Mouse (Mus musculus): ENCODE results near the gene Plekha6. TPM values are rescaled to one million over a fixed set of nuclear protein-coding genes. Genes with fewer than 3 reads are reported as not detected.

The Plekha6 gene
- polyA plus RNA-seq, 1 experiment from 2014 or later, result 25.8 TPM

- no peaks in the 10 kb centered on the region for H3K9me3 ChIP-seq (replicated peaks)
- under 1% methylated on average over 72 of the region's 72 CpGs for WGBS
- peak within 1 kb of the TSS; percentile 99 for H3K4me2 ChIP-seq (replicated peaks)
- no peaks in the 10 kb centered on the region for H3K27me3 ChIP-seq
- H3K4me1 ChIP-seq, result peaks cover 49% of the 10 kb centered on the region
- H3K36me3 ChIP-seq, result no peaks in the 10 kb centered on the region
- peak within 1 kb of the TSS; percentile 97 for H3K4me3 ChIP-seq
- peak; percentile 99 for ATAC-seq (ENCODE audit: low FRiP score)
- H3K9ac ChIP-seq, result peak within 1 kb of the TSS; percentile 96
- H3K27ac ChIP-seq, result peak within 1 kb of the TSS; percentile 97
These were observed 33.1 kb upstream of the Plekha6 start, which contains the start of gene Ppp1r15b for GRCm38 (mm10) chr1:133130638-133131560. TSS of gene Ppp1r15b (plus strand) at chr1:133131143.

GRCm38 (mm10) chr1:133131561-133131905, 32.5 kb upstream of the Plekha6 start:
- Histone ChIP-seq H3K36me3 (peaks cover 1% of the 10 kb centered on the region; the same call in 1 of the 2 replicates), H3K27me3 (no peaks in the 10 kb centered on the region), H3K9ac (peak overlapping the region; percentile 96), H3K4me2 (replicated peaks) (peak overlapping the region; percentile 99), H3K9me3 (replicated peaks) (no peaks in the 10 kb centered on the region), H3K4me1 (peaks cover 52% of the 10 kb centered on the region), H3K4me3 (peak overlapping the region; percentile 97), H3K27ac (peak overlapping the region; percentile 97)
- WGBS, result under 1% methylated on average over 35 of the region's 35 CpGs
- ATAC-seq (ENCODE audit: low FRiP score), result no peak

GRCm38 (mm10) chr1:133131936-133132335, 32.1 kb upstream of the Plekha6 start:
- H3K27ac ChIP-seq, result peak overlapping the region; percentile 97
- peak overlapping the region; percentile 97 for H3K4me3 ChIP-seq
- peak overlapping the region; percentile 99 for H3K4me2 ChIP-seq (replicated peaks)
- H3K9me3 ChIP-seq (replicated peaks), result no peaks in the 10 kb centered on the region
- H3K9ac ChIP-seq, result peak overlapping the region; percentile 96
- peaks cover 52% of the 10 kb centered on the region for H3K4me1 ChIP-seq
- H3K27me3 ChIP-seq, result no peaks in the 10 kb centered on the region
- 1% methylated on average over 11 of the region's 11 CpGs for WGBS
- no peak for ATAC-seq (ENCODE audit: low FRiP score)
- H3K36me3 ChIP-seq, result peaks cover 5% of the 10 kb centered on the region

GRCm38 (mm10) chr1:133132388-133133326, 31.4 kb upstream of the Plekha6 start:
- no peaks in the 10 kb centered on the region for H3K27me3 ChIP-seq
- H3K36me3 ChIP-seq, result peaks cover 12% of the 10 kb centered on the region
- no peaks in the 10 kb centered on the region for H3K9me3 ChIP-seq (replicated peaks)
- peak overlapping the region; percentile 97 for H3K4me3 ChIP-seq
- H3K4me2 ChIP-seq (replicated peaks), result peak overlapping the region; percentile 99
- peaks cover 52% of the 10 kb centered on the region for H3K4me1 ChIP-seq
- peak overlapping the region; percentile 96 for H3K9ac ChIP-seq
- 12% methylated on average over 26 of the region's 26 CpGs for WGBS
- H3K27ac ChIP-seq, result no peak overlapping the region
- no peak for ATAC-seq (ENCODE audit: low FRiP score)

- H3K27me3 ChIP-seq, result no peaks in the 10 kb centered on the region
- 16% methylated on average over 2 of the region's 2 CpGs for WGBS
- H3K27ac ChIP-seq, result no peak overlapping the region
- peaks cover 20% of the 10 kb centered on the region for H3K36me3 ChIP-seq
- peaks cover 52% of the 10 kb centered on the region for H3K4me1 ChIP-seq
- no peak for ATAC-seq (ENCODE audit: low FRiP score)
- H3K4me3 ChIP-seq, result peak overlapping the region; percentile 97
- peak overlapping the region; percentile 96 for H3K9ac ChIP-seq
- H3K4me2 ChIP-seq (replicated peaks), result peak overlapping the region; percentile 99
- H3K9me3 ChIP-seq (replicated peaks), result no peaks in the 10 kb centered on the region
These were observed 30.6 kb upstream of the Plekha6 start for GRCm38 (mm10) chr1:133133425-133133824.

GRCm38 (mm10) chr1:133134071-133134470, 29.9 kb upstream of the Plekha6 start:
- WGBS, result 17% methylated on average over 4 of the region's 4 CpGs
- peaks cover 52% of the 10 kb centered on the region for H3K4me1 ChIP-seq

GRCm38 (mm10) chr1:133134881-133135280, 29.1 kb upstream of the Plekha6 start:
- H3K36me3 ChIP-seq, result peaks cover 29% of the 10 kb centered on the region
- no peak for ATAC-seq (ENCODE audit: low FRiP score)
- no peaks in the 10 kb centered on the region for H3K9me3 ChIP-seq (replicated peaks)
- WGBS, result 54% methylated on average over 4 of the region's 4 CpGs
- H3K4me2 ChIP-seq (replicated peaks), result peak overlapping the region; percentile 99
- H3K27me3 ChIP-seq, result no peaks in the 10 kb centered on the region
- peaks cover 47% of the 10 kb centered on the region for H3K4me1 ChIP-seq
- peak overlapping the region; percentile 59 for H3K9ac ChIP-seq
- H3K4me3 ChIP-seq, result peak overlapping the region; percentile 97
- no peak overlapping the region for H3K27ac ChIP-seq

More at GRCm38 (mm10) chr1:133134071-133134470, 29.9 kb upstream of the Plekha6 start:
- H3K27me3 ChIP-seq, result no peaks in the 10 kb centered on the region
- H3K27ac ChIP-seq, result no peak overlapping the region
- H3K9me3 ChIP-seq (replicated peaks), result no peaks in the 10 kb centered on the region
- peak overlapping the region; percentile 97 for H3K4me3 ChIP-seq
- H3K4me2 ChIP-seq (replicated peaks), result peak overlapping the region; percentile 99
- no peak for ATAC-seq (ENCODE audit: low FRiP score)
- H3K9ac ChIP-seq, result peak overlapping the region; percentile 96
- peaks cover 23% of the 10 kb centered on the region for H3K36me3 ChIP-seq

GRCm38 (mm10) chr1:133135808-133136207, 28.2 kb upstream of the Plekha6 start:
- Histone ChIP-seq H3K9ac (0 out of 2 replicates have a peak overlapping the region, but pooled peaks have one; percentile 6), H3K4me3 (0 out of 2 replicates have a peak overlapping the region, but pooled peaks have one; percentile 97)
- 69% methylated on average over 5 of the region's 5 CpGs for WGBS

GRCm38 (mm10) chr1:133138401-133138800, 25.6 kb upstream of the Plekha6 start:
- 96% methylated on average over 1 of the region's 1 CpGs for WGBS
- Histone ChIP-seq H3K4me2 (replicated peaks) (no peak overlapping the region), H3K9me3 (replicated peaks) (no peaks in the 10 kb centered on the region), H3K4me1 (peaks cover 27% of the 10 kb centered on the region), H3K4me3 (no peak overlapping the region), H3K27ac (no peak overlapping the region), H3K27me3 (no peaks in the 10 kb centered on the region), H3K36me3 (peaks cover 54% of the 10 kb centered on the region), H3K9ac (no peak overlapping the region)
- ATAC-seq (ENCODE audit: low FRiP score), result no peak

More at GRCm38 (mm10) chr1:133135808-133136207, 28.2 kb upstream of the Plekha6 start:
- ATAC-seq (ENCODE audit: low FRiP score), result no peak
- peaks cover 38% of the 10 kb centered on the region for H3K36me3 ChIP-seq
- H3K27me3 ChIP-seq, result no peaks in the 10 kb centered on the region
- H3K4me2 ChIP-seq (replicated peaks), result peak overlapping the region; percentile 99
- no peaks in the 10 kb centered on the region for H3K9me3 ChIP-seq (replicated peaks)
- H3K27ac ChIP-seq, result no peak overlapping the region
- H3K4me1 ChIP-seq, result peaks cover 42% of the 10 kb centered on the region

- Histone ChIP-seq H3K9me3 (replicated peaks) (no peaks in the 10 kb centered on the region; the same call in 1 of the 2 replicates), H3K9ac (no peak overlapping the region), H3K36me3 (peaks cover 10% of the 10 kb centered on the region), H3K4me3 (no peak overlapping the region), H3K27me3 (no peaks in the 10 kb centered on the region), H3K4me1 (no peaks in the 10 kb centered on the region), H3K4me2 (replicated peaks) (no peak overlapping the region), H3K27ac (no peak overlapping the region)
- peak; percentile 48; the same call in 1 of the 2 replicates for ATAC-seq (ENCODE audit: low FRiP score)
- 67% methylated on average over 22 of the region's 22 CpGs for WGBS
These were observed 17.7 kb upstream of the Plekha6 start for GRCm38 (mm10) chr1:133146014-133147009.

GRCm38 (mm10) chr1:133147324-133147723, 16.7 kb upstream of the Plekha6 start:
- H3K4me2 ChIP-seq (replicated peaks), result no peak overlapping the region
- WGBS, result 81% methylated on average over 5 of the region's 5 CpGs
- H3K27me3 ChIP-seq, result no peaks in the 10 kb centered on the region
- no peak for ATAC-seq (ENCODE audit: low FRiP score)
- H3K4me1 ChIP-seq, result no peaks in the 10 kb centered on the region
- no peak overlapping the region for H3K27ac ChIP-seq
- no peak overlapping the region for H3K4me3 ChIP-seq
- H3K36me3 ChIP-seq, result 0 out of 2 replicates have a peak, but pooled peaks cover 3% of the 10 kb centered on the region
- no peak overlapping the region for H3K9ac ChIP-seq
- H3K9me3 ChIP-seq (replicated peaks), result no peaks in the 10 kb centered on the region; the same call in 1 of the 2 replicates

All from hindbrain, embryonic 12.5 days (tissue).